Mouse (Mus musculus) retina, postnatal 1 day (tissue): ENCODE measurements at regions not wholly inside any gene's neighbourhood (a gene's known extent, or its start where the extent isn't known, plus 50 kb on each side); places are given as distances from the start of the nearest gene placed in this dataset.
"Not testable (repeated sequence)": the region's sequence is repeated elsewhere in the genome, so short reads cannot be mapped to it uniquely, and the experiment has no call there.

Experiments
- DNase-seq: peaks from one replicate; pipeline ENCODE4 v3.0.0-alpha.2; 2012

- no peak for DNase-seq
Measured at GRCm38 (mm10) chr12:39714169-39714794, 323.5 kb downstream of the Arl4a start.

GRCm38 (mm10) chr12:39711807-39712206 lies 326.0 kb downstream of the Arl4a start:
- DNase-seq = no peak

- DNase-seq = no peak
Measured at GRCm38 (mm10) chr12:39709850-39710249, 328.0 kb downstream of the Arl4a start.

- no peak for DNase-seq
Measured at GRCm38 (mm10) chr12:39697182-39697581, 340.6 kb downstream of the Arl4a start.

GRCm38 (mm10) chr12:39695322-39695721 lies 342.5 kb downstream of the Arl4a start:
- DNase-seq = no peak

- DNase-seq = no peak
Measured at GRCm38 (mm10) chr12:39692043-39692442, 345.8 kb downstream of the Arl4a start.

GRCm38 (mm10) chr12:39685399-39685798 lies 352.4 kb downstream of the Arl4a start:
- no peak for DNase-seq

- DNase-seq = no peak
Measured at GRCm38 (mm10) chr12:39682121-39682520, 355.7 kb downstream of the Arl4a start.

- DNase-seq = no peak
Measured at GRCm38 (mm10) chr12:39675608-39676007, 362.2 kb downstream of the Arl4a start.

- no peak for DNase-seq
Measured at GRCm38 (mm10) chr12:39667701-39668100, 370.1 kb downstream of the Arl4a start.

GRCm38 (mm10) chr12:39665448-39665847 lies 372.4 kb downstream of the Arl4a start:
- peak; percentile 67 for DNase-seq

- peak; percentile 16 for DNase-seq
Measured at GRCm38 (mm10) chr12:39660420-39660819, 377.4 kb downstream of the Arl4a start.

GRCm38 (mm10) chr12:39656606-39657005 lies 381.2 kb downstream of the Arl4a start:
- DNase-seq = no peak

- DNase-seq = no peak
Measured at GRCm38 (mm10) chr12:39648952-39649351, 388.9 kb downstream of the Arl4a start.

GRCm38 (mm10) chr12:39646556-39646955 lies 391.3 kb downstream of the Arl4a start:
- DNase-seq = no peak

GRCm38 (mm10) chr12:39645581-39645980 lies 392.2 kb downstream of the Arl4a start:
- peak; percentile 64 for DNase-seq

GRCm38 (mm10) chr12:39639246-39639645 lies 398.6 kb downstream of the Arl4a start:
- DNase-seq = no peak

- no peak for DNase-seq
Measured at GRCm38 (mm10) chr12:39634337-39634736, 403.5 kb downstream of the Arl4a start.

GRCm38 (mm10) chr12:39621266-39621665 lies 416.6 kb downstream of the Arl4a start:
- DNase-seq = no peak

- no peak for DNase-seq
Measured at GRCm38 (mm10) chr12:39605289-39605688, 432.5 kb downstream of the Arl4a start.

GRCm38 (mm10) chr12:39604723-39605122 lies 433.1 kb downstream of the Arl4a start:
- DNase-seq = no peak

GRCm38 (mm10) chr12:39594726-39595125 lies 443.1 kb downstream of the Arl4a start:
- no peak for DNase-seq

- not testable (repeated sequence) for DNase-seq
Measured at GRCm38 (mm10) chr12:39593781-39594180, 444.0 kb downstream of the Arl4a start.

GRCm38 (mm10) chr12:39587204-39587909 lies 450.5 kb downstream of the Arl4a start:
- DNase-seq = no peak

- DNase-seq = no peak
Measured at GRCm38 (mm10) chr12:39586163-39586562, 451.7 kb downstream of the Arl4a start.
